Mouse (Mus musculus) kidney, embryonic 14.5 days (tissue): ENCODE results near the gene Dusp15. TPM values are rescaled to one million over a fixed set of nuclear protein-coding genes. Genes with fewer than 3 reads are reported as not detected.

Experiments
- ATAC-seq: fragments of 200-750 bp; cut with Nextera tagmentation; 2 replicates; pipeline ENCODE4 v1.8.0; 2017; ENCODE audit warnings: moderate number of reproducible peaks, mild to moderate bottlenecking, moderate TSS enrichment, moderate library complexity; ENCODE audit not compliant: low FRiP score, low TSS enrichment
- H3K27ac ChIP-seq: fragments of 300-500 bp; sonication (generic); 2 replicates; pipeline ENCODE4 v1.5.1; 2014; ENCODE audit warnings: low read depth, mild to moderate bottlenecking, low read length, moderate library complexity, mixed read lengths
- H3K27me3 ChIP-seq: fragments of 300-500 bp; sonication (generic); 2 replicates; pipeline ENCODE4 v1.6.1; 2014; ENCODE audit warnings: mild to moderate bottlenecking, low read length; ENCODE audit not compliant: control insufficient read depth, insufficient read depth
- H3K36me3 ChIP-seq: fragments of 300-500 bp; sonication (generic); 2 replicates; pipeline ENCODE4 v1.6.1; 2014; ENCODE audit warnings: low read length, mixed read lengths; ENCODE audit not compliant: control insufficient read depth, insufficient read depth
- H3K4me1 ChIP-seq: fragments of 300-500 bp; sonication (generic); 2 replicates; pipeline ENCODE4 v1.6.1; 2014; ENCODE audit warnings: low read length, mixed read lengths; ENCODE audit not compliant: control insufficient read depth, insufficient read depth
- H3K4me2 ChIP-seq: fragments of 300-500 bp; sonication (generic); replicated peaks from 2 replicates; pipeline ENCODE4 v1.6.1; 2014; ENCODE audit warnings: low read depth, mild to moderate bottlenecking, low read length
- H3K4me3 ChIP-seq: fragments of 300-500 bp; sonication (generic); 2 replicates; pipeline ENCODE4 v1.5.1; 2014; ENCODE audit warnings: mild to moderate bottlenecking, low read length
- H3K9ac ChIP-seq: fragments of 300-500 bp; sonication (generic); 2 replicates; pipeline ENCODE4 v1.6.1; 2014; ENCODE audit warnings: low read depth, mild to moderate bottlenecking, low read length, moderate library complexity
- H3K9me3 ChIP-seq: fragments of 300-500 bp; sonication (generic); 2 replicates; pipeline ENCODE4 v1.6.1; 2016; ENCODE audit warnings: low read length; ENCODE audit not compliant: control insufficient read depth
- WGBS: fragments of 180-500 bp; shearing (Covaris S2); extraction: QIAGEN DNeasy Blood & Tissue Kit; methylation state at CpG from one replicate; pipeline ENCODE4 v1.1.7; 2014; 5-methylcytosine and 5-hydroxymethylcytosine counted together
- polyA plus RNA-seq: library from polyadenylated mRNA; unstranded; fragments of >200 nt; fragmentation: Nextera tagmentation; extraction: Ambion mirVana; gene quantifications from 2 replicates; pipeline ENCODE4 v1.2.1, GENCODE M21; 2014

Gene Dusp15
- polyA plus RNA-seq, 1 experiment from 2014 or later: 2.3 TPM

GRCm38 (mm10) chr2:152951850-152952720 lies 587 bp upstream of the Dusp15 start:
- peaks cover 4% of the 10 kb centered on the region; the same call in 1 of the 2 replicates for H3K4me1 ChIP-seq
- peaks cover 26% of the 10 kb centered on the region for H3K27me3 ChIP-seq
- H3K36me3 ChIP-seq: no peaks in the 10 kb centered on the region
- no peaks in the 10 kb centered on the region for H3K9me3 ChIP-seq
- ATAC-seq: peak; percentile 59
- peak overlapping the region; percentile 66 for H3K9ac ChIP-seq
- peak overlapping the region; percentile 100 for H3K4me2 ChIP-seq
- no peak overlapping the region for H3K27ac ChIP-seq
- WGBS: 11% methylated on average over 13 of the region's 13 CpGs
- peak overlapping the region; percentile 74 for H3K4me3 ChIP-seq

- H3K4me2 ChIP-seq: peak overlapping the region; percentile 100
- H3K36me3 ChIP-seq: no peaks in the 10 kb centered on the region
- peaks cover 34% of the 10 kb centered on the region for H3K27me3 ChIP-seq
- H3K9me3 ChIP-seq: no peaks in the 10 kb centered on the region
- H3K4me3 ChIP-seq: peak overlapping the region; percentile 74; the same call in 1 of the 2 replicates
- WGBS: 36% methylated on average over 11 of the region's 11 CpGs
- ATAC-seq: no peak
- H3K27ac ChIP-seq: no peak overlapping the region
- peaks cover 4% of the 10 kb centered on the region; the same call in 1 of the 2 replicates for H3K4me1 ChIP-seq
- H3K9ac ChIP-seq: no peak overlapping the region
These were observed 987 bp downstream of the Dusp15 start for GRCm38 (mm10) chr2:152950358-152951064.

- H3K9ac ChIP-seq: no peak overlapping the region
- no peak overlapping the region for H3K4me2 ChIP-seq
- H3K9me3 ChIP-seq: no peaks in the 10 kb centered on the region
- 85% methylated on average over 5 of the region's 5 CpGs for WGBS
- H3K27ac ChIP-seq: no peak overlapping the region
- peaks cover 54% of the 10 kb centered on the region for H3K27me3 ChIP-seq
- H3K4me3 ChIP-seq: no peak overlapping the region
- no peak for ATAC-seq
- H3K4me1 ChIP-seq: peaks cover 4% of the 10 kb centered on the region; the same call in 1 of the 2 replicates
- no peaks in the 10 kb centered on the region for H3K36me3 ChIP-seq
These were observed 3.0 kb downstream of the Dusp15 start for GRCm38 (mm10) chr2:152948438-152949020.

GRCm38 (mm10) chr2:152947098-152947497 lies 4.4 kb downstream of the Dusp15 start:
- no peak for ATAC-seq
- WGBS: 69% methylated on average over 7 of the region's 7 CpGs

GRCm38 (mm10) chr2:152944013-152944412 lies 7.5 kb downstream of the Dusp15 start:
- no peak overlapping the region for H3K9ac ChIP-seq
- no peaks in the 10 kb centered on the region for H3K36me3 ChIP-seq
- H3K9me3 ChIP-seq: no peaks in the 10 kb centered on the region
- H3K4me2 ChIP-seq: no peak overlapping the region
- WGBS: 60% methylated on average over 9 of the region's 9 CpGs
- ATAC-seq: no peak
- no peak overlapping the region for H3K27ac ChIP-seq
- H3K27me3 ChIP-seq: peaks cover 60% of the 10 kb centered on the region
- no peak overlapping the region for H3K4me3 ChIP-seq
- H3K4me1 ChIP-seq: peaks cover 7% of the 10 kb centered on the region; the same call in 1 of the 2 replicates

More at GRCm38 (mm10) chr2:152947098-152947497, 4.4 kb downstream of the Dusp15 start:
- Histone ChIP-seq H3K36me3 (no peaks in the 10 kb centered on the region), H3K4me2 (no peak overlapping the region), H3K9me3 (no peaks in the 10 kb centered on the region), H3K4me3 (no peak overlapping the region), H3K27me3 (peaks cover 62% of the 10 kb centered on the region), H3K4me1 (peaks cover 11% of the 10 kb centered on the region), H3K27ac (no peak overlapping the region), H3K9ac (no peak overlapping the region)

- Histone ChIP-seq H3K9ac (no peak overlapping the region), H3K9me3 (no peaks in the 10 kb centered on the region), H3K4me3 (peak overlapping the region; percentile 50), H3K4me1 (peaks cover 7% of the 10 kb centered on the region; the same call in 1 of the 2 replicates), H3K27ac (no peak overlapping the region), H3K4me2 (peak overlapping the region; percentile 92), H3K27me3 (peaks cover 60% of the 10 kb centered on the region), H3K36me3 (no peaks in the 10 kb centered on the region)
- no peak for ATAC-seq
- WGBS: 5% methylated on average over 8 of the region's 8 CpGs
These were observed 7.9 kb downstream of the Dusp15 start for GRCm38 (mm10) chr2:152943568-152943967.

GRCm38 (mm10) chr2:152942898-152943515 lies 8.5 kb downstream of the Dusp15 start:
- Histone ChIP-seq H3K36me3 (no peaks in the 10 kb centered on the region), H3K4me2 (peak overlapping the region; percentile 92), H3K9ac (peak overlapping the region; percentile 9; the same call in 1 of the 2 replicates), H3K27ac (no peak overlapping the region), H3K4me1 (peaks cover 7% of the 10 kb centered on the region; the same call in 1 of the 2 replicates), H3K9me3 (no peaks in the 10 kb centered on the region), H3K4me3 (peak overlapping the region; percentile 50), H3K27me3 (peaks cover 60% of the 10 kb centered on the region)
- peak; percentile 43; the same call in 1 of the 2 replicates for ATAC-seq
- 0% methylated on average over 59 of the region's 65 CpGs for WGBS

- H3K9ac ChIP-seq: no peak overlapping the region
- no peaks in the 10 kb centered on the region for H3K36me3 ChIP-seq
- 27% methylated on average over 7 of the region's 7 CpGs for WGBS
- H3K27me3 ChIP-seq: peaks cover 60% of the 10 kb centered on the region
- H3K4me2 ChIP-seq: no peak overlapping the region
- ATAC-seq: no peak
- peaks cover 7% of the 10 kb centered on the region; the same call in 1 of the 2 replicates for H3K4me1 ChIP-seq
- no peaks in the 10 kb centered on the region for H3K9me3 ChIP-seq
- H3K4me3 ChIP-seq: no peak overlapping the region
- no peak overlapping the region for H3K27ac ChIP-seq
These were observed 9.7 kb downstream of the Dusp15 start for GRCm38 (mm10) chr2:152941776-152942175.
